Mouse (Mus musculus): ENCODE measurements around the gene Npm3. TPM values are rescaled to one million over a fixed set of nuclear protein-coding genes. Genes with fewer than 3 reads are reported as not detected.
A peak's percentile ranks its signal among the peaks of the same experiment; 100 is the strongest.

Npm3 gene
- total RNA-seq (2021), result 10 to 100 TPM; 29.0 to 31.5 TPM
- long read RNA-seq, experiment 1, partial matches to known transcripts, result 1 of 2 reads
- long read RNA-seq, experiment 1, other reads (novel, unspliced or antisense), result 0 of 2 reads
- long read RNA-seq, experiment 2, partial matches to known transcripts, result 2 of 4 reads
- long read RNA-seq, experiment 2, other reads (novel, unspliced or antisense), result 0 of 4 reads

GRCm38 (mm10) chr19:45749243-45750043 lies at the start of gene Npm3:
TSS of gene Npm3 (minus strand) at chr19:45749591.
- DNase-seq, result peak; percentile 94

DNA sequence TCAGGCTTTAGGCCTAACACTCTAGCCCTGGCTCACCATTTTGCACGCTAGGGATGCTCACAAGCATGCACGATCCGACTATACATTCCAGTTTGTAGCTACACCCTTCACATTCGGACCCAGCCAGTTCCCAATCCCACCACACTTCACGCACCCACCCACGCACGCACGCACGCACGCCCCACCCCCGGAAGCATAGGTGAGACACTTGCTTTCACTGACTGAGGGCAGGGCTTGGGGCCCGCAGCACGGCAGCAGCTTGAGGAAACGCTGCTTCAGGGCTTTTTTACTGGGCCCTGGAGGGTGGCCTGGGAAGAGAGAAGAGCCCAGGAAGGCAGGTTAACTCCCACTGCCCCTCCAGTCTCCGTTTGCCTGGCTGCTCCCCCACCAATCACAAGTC lies 47.5 kb upstream of the Npm3 start:
- no peak for DNase-seq

GRCm38 (mm10) chr19:45796061-45796556 lies 46.7 kb upstream of the Npm3 start:
- DNase-seq, result peak; percentile 27

GRCm38 (mm10) chr19:45795406-45795944 lies 46.1 kb upstream of the Npm3 start:
- DNase-seq, result no peak

DNA sequence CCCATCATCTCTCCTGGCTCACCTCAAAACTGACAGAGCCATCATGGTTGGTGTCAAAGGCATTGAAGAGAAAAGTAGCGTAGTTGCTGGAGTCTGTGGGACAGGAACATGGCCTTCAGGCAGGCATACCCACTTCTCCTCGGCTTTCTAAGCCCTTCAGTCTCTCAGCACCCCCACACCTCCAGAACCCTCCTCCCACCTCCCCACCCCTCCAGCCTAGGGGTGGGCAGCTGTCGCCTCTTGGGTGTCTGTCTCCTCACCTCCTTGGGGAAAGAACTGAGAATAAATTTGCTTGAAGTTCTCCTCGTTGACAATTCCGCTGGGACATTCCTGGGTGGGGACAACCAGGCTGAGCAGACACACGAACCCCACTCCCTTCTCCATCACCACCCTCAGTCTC lies 45.3 kb upstream of the Npm3 start:
- DNase-seq, result no peak

DNA sequence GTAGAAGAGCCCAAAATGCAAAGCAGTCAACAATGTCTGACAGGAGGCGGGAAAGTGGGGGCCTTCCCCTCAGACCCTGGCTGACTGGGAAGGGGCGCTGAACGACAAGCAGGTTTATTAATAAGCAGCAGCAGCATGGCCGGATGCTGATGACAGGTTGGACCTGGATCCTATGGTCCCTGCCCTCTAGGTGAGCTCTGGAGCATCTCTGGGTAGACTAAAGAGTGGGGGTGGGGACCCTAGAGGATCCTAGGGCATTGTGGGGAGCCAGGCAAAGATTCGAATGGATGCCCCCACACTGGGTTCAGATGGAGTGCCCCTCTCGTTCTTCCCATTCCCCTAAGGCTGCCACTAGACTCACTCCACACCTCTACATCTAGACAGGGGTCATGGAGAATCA lies 43.0 kb upstream of the Npm3 start:
- DNase-seq, result no peak

- DNase-seq, result no peak
Measured at GRCm38 (mm10) chr19:45789888-45790874, 40.8 kb upstream of the Npm3 start.

DNA sequence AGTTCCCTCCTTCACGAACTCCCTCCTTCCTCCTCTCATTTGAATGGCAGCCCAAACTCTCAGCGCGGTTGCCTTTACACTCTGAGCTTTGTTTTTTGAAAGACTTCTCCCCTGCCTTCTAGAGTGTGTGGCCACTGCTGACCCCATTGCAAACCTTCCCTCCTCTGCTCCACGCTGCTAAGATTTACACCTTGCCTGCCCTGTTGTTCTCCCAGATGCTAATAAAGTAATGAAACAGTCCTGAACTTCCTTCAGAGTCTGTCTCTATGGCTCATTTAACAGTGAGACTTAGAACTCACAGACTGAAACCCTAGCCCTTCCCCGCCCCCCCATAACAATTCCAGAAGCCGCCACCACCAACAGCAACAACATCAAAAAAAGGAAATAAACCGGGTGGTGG lies 40.0 kb upstream of the Npm3 start:
- no peak for DNase-seq

GRCm38 (mm10) chr19:45788337-45788736 lies 38.9 kb upstream of the Npm3 start:
- no peak for DNase-seq

- no peak for DNase-seq
Measured at GRCm38 (mm10) chr19:45787450-45787849, 38.1 kb upstream of the Npm3 start.

DNA sequence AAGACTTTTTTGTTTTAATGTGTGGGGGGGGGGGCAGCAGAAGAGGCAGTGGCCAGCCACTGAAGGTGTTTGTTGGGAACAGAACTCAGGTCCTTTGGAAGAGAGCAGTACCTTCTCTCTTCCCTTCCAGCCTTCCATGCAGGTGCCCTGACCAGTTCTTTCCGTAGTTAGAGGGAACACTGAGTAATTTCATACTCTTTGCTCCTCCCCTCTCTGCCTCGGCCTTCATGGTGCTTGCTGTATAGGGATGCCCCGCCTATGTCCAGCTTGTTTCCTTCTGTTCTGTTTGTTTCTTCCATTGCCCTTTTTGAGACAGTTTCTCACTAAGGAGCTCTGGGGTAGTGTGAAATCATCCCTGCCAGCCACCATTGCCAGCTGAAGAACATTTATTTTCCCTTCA lies 36.1 kb upstream of the Npm3 start:
- no peak for DNase-seq

GRCm38 (mm10) chr19:45783933-45784576 lies 34.7 kb upstream of the Npm3 start:
- peak; percentile 17 for DNase-seq

DNA sequence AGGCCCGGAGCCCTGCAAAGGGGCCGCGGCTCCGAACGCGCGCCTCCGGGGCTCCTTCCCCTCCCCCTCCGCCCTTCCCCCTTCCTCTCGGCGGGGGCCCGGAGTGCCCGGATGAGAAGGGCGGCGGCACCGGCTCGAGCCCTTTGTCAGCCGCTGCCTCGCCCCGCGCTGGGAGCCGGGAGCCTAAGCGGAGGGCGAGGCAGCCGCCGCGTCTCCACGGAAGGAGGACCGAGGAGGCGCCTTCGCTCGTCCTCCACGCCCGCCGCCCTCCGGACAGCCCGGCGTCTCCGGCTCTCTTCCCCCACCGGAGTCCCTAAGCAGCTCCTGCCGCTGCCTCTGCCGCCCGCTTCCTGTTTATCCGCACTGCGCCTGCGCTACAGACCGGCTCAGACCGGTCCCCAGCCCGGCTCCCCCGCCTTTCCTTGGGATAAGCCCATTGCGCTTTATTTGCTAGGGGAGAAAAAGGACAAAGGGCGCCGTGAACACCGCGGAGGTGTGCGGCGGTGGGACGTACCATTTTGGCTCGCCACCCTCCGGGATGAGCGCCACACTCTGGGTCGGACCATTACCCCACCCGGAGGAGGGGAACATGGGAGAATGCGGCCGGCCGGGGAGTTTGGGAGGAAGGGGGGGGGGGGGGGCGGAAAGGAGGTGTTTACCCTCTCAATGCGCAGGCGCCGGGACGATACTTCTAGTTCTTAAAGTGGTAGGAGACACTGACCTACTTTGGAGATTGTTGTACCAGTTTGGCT lies 34.0 kb upstream of the Npm3 start, which contains the start of gene Mgea5:
Gene Mgea5 (minus strand): TSS at position 657 of the 752 bp plus-strand sequence.
- peak; percentile 98 for DNase-seq

GRCm38 (mm10) chr19:45782315-45783001 lies 33.1 kb upstream of the Npm3 start:
- peak; percentile 84 for DNase-seq

GRCm38 (mm10) chr19:45781676-45782075 lies 32.3 kb upstream of the Npm3 start:
- DNase-seq, result no peak

DNA sequence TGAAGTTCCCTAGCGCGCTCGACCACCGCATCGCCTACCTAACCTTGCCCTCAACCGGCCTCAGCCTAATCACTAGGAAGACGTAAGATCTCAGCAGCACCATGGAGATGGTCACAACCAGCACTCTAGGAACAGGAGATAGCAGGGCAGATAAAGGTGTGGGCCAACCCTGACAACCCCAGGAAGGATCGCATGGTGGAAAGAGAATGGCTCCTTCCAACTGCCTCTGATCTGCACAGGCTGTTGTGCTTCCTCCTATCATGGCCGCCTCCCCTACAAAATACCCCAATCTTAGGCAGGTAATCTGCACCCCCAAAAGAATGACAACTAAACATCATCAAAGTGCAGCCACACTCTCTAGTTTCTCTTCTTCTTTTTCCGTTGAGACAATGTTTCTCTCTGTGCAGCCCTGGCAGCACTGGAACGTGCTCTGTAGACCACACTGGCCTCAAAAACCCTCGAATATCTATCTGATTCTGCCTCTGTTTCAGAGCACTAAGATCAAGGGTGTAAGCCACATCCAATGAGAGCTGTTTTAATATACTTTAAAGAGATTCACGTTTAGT lies 31.0 kb upstream of the Npm3 start:
- DNase-seq, result no peak

DNA sequence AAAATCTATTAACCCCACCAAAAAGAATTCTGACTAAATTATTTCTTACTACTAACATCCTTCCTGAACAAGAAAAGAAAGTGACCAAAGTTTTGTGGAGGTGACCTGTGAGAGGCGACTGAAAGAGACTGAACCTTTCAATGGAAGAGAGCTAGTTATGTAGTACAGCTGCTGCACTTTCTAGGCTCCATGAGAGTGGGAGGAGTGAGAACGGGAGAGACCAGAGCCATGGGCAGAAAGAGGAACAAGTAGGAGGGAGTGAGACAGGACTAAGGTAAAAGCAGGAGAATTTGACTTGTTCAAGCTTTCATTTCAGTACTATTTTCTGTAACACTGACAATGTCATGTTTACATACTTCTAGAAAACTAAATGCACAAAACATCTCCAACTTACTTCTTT lies 26.1 kb upstream of the Npm3 start:
- DNase-seq, result no peak

DNA sequence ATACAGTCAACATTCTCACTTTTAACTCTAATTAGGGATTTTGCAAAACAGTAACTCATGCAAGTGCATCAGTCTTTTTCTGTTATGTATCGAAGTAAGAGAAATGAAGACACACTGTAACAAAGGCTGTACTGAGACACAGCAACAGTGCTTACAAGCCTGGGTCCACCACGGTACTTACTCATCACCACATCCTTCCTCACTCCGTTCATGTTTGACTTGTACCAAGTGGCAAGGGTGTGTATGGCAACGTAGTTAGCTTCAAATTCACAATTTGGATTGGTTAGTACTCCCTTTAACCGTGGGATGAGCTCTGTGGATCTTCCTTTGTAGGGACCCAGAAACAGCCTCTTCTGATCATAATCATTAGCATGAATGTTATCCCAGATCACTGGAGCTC lies 22.1 kb upstream of the Npm3 start:
- DNase-seq, result no peak

DNA sequence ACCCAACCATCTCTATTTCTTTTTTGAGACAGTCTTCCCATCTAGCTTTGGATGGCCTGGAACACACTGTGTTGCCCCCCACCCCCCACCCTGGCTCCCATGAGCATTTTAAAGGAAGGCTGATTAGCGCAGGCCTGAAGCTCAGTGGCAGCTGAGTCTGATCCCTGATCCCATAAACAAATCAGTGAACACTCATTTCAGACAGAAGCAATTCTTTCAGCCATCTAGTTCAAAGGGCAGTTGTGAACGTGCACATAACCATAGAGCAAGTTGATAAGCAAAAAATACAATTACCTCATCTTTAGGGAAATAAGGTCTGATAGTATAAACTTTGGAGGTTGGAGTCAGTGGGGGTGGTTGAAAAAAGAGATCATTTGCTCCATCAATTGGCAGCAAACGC lies 11.4 kb upstream of the Npm3 start:
- no peak for DNase-seq

DNA sequence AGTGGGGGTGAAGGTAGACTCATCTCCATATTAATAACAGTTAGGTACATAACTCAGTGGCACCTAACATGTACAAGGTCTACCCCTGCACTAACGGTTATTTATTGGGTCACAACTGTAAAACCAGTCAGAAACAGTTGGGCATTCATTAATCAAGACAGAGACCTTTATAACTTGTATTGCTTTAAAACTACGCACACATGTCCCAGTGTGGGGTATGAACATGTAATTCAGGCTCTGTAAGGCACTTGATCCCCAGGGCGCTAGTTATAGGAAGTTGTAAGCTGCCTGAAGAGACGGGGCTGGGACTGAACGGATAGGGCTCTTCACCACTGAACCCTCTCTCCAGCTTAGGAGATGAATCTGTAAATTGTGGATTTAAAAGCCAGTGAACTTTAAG lies 9.3 kb upstream of the Npm3 start:
- DNase-seq, result no peak
